Mouse (Mus musculus): ENCODE measurements around the gene Gm8011. TPM values are rescaled to one million over a fixed set of nuclear protein-coding genes. Genes with fewer than 3 reads are reported as not detected.
"Not testable (repeated sequence)": the region's sequence is repeated elsewhere in the genome, so short reads cannot be mapped to it uniquely, and the experiment has no call there.

Gene Gm8011
- polyA plus RNA-seq (2016; fragmentation: Nextera tagmentation; extraction: Ambion mirVana), result not detected in 2 replicates

DNA sequence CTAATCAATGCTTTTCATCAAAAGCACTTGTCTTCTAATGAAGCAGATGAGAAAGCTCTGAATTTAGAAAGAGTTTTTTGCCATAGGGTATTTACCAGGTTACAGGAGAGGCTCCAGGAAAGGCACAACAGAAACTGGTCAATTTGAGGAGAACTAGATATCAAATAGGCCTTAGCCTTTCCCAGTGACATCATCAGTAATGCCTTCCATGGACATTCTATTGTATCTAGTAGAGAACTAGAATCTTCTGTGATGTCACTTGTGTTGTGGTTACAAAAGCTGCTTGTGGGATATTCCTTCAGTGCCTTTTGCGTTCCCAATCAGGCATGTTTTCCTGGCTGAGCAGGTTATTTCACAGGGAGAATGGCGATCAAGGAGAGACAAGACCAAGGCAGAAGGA lies at the start of gene Gm8011:
Gm8011 (plus strand) TSS at position 301 of the 400 bp plus-strand sequence.
- not testable (repeated sequence) for H3K9me3 ChIP-seq; DNase-seq (ENCODE audit: extremely low spot score, low spot score); H3K4me3 ChIP-seq; H3K4me1 ChIP-seq; H3K27me3 ChIP-seq (ENCODE audit: poor library complexity, severe bottlenecking); H3K36me3 ChIP-seq (replicated peaks); H3K27ac ChIP-seq
- 60% methylated on average over 2 of the region's 2 CpGs for WGBS

DNA sequence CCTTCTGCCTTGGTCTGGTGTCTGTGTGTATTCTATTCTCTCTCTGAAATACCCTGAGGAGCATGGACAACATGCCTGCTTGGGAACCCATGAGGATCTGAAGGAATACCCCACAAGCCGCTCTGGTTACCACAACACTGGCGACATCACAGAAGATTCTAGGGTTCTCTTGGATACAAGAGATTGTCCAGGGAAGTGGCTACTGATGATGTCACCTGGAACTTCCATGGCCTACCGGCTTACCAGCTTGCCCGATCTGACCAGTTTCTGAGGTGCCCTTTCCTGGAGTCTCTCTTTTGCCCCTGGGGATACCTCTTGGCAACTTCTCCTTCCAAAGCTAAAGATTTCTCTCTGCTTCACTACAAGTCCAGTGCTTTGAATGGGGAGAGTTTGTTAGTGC lies 24.1 kb upstream of the Gm8011 start, which contains the start of gene Gm8005:
Gm8005 (minus strand) TSS at position 101 of the 400 bp plus-strand sequence.
- H3K4me1 ChIP-seq; H3K27me3 ChIP-seq (ENCODE audit: poor library complexity, severe bottlenecking): not testable (repeated sequence)
- 95% methylated on average over 2 of the region's 4 CpGs for WGBS

DNA sequence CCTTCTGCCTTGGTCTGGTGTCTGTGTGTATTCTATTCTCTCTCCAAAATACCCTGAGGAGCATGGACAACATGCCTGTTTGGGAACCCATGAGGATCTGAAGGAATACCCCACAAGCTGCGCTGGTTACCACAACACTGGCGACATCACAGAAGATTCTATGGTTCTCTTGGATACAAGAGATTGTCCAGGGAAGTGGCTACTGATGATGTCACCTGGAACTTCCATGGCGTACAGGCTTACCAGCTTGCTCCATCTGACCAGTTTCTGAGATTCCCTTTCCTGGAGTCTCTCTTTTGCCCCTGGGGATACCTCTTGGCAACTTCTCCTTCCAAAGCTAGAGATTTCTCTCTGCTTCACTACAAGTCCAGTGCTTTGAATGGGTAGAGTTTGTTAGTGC lies 38.6 kb downstream of the Gm8011 start, which contains the start of gene Gm8020:
Gm8020 (minus strand) TSS at position 101 of the 400 bp plus-strand sequence.
- H3K9me3 ChIP-seq; H3K27me3 ChIP-seq (ENCODE audit: poor library complexity, severe bottlenecking); H3K4me1 ChIP-seq; DNase-seq (ENCODE audit: extremely low spot score, low spot score); H3K36me3 ChIP-seq (replicated peaks); H3K27ac ChIP-seq; H3K4me3 ChIP-seq: not testable (repeated sequence)
- 93% methylated on average over 2 of the region's 3 CpGs for WGBS

More for the DNA sequence above, 24.1 kb upstream of the Gm8011 start, which contains the start of gene Gm8005:
- H3K4me3 ChIP-seq; DNase-seq (ENCODE audit: extremely low spot score, low spot score); H3K36me3 ChIP-seq (replicated peaks); H3K27ac ChIP-seq; H3K9me3 ChIP-seq: not testable (repeated sequence)

Other genes with a start within 250 kb of the Gm8011 start
- not detected in 2 replicates for gene Gm17026, start 203.8 kb upstream of the Gm8011 start, polyA plus RNA-seq (2016; fragmentation: Nextera tagmentation; extraction: Ambion mirVana)
- gene Gm9611, start 166.5 kb upstream of the Gm8011 start, polyA plus RNA-seq (2016; fragmentation: Nextera tagmentation; extraction: Ambion mirVana), result not detected in 2 replicates
- gene Gm7995, start 153.7 kb upstream of the Gm8011 start, polyA plus RNA-seq (2016; fragmentation: Nextera tagmentation; extraction: Ambion mirVana), result not detected in 2 replicates
- not detected in 2 replicates for gene Gm8005, start 24.2 kb upstream of the Gm8011 start, polyA plus RNA-seq (2016; fragmentation: Nextera tagmentation; extraction: Ambion mirVana)
- gene Gm8020, start 38.5 kb downstream of the Gm8011 start, polyA plus RNA-seq (2016; fragmentation: Nextera tagmentation; extraction: Ambion mirVana), result not detected in 2 replicates
- not detected in 2 replicates for gene Gm8024, start 60.4 kb downstream of the Gm8011 start, polyA plus RNA-seq (2016; fragmentation: Nextera tagmentation; extraction: Ambion mirVana)
- gene Gm17124, start 136.0 kb downstream of the Gm8011 start, polyA plus RNA-seq (2016; fragmentation: Nextera tagmentation; extraction: Ambion mirVana), result not detected in 2 replicates
- gene Gm3633, start 178.0 kb downstream of the Gm8011 start, polyA plus RNA-seq (2016; fragmentation: Nextera tagmentation; extraction: Ambion mirVana), result not detected in 2 replicates
- gene Gm10378, start 192.1 kb downstream of the Gm8011 start, polyA plus RNA-seq (2016; fragmentation: Nextera tagmentation; extraction: Ambion mirVana), result not detected in 2 replicates